Mouse (Mus musculus): Measurements from ENCODE around the gene Hs3st3a1. TPM values are rescaled to one million over a fixed set of nuclear protein-coding genes. Genes with fewer than 3 reads are reported as not detected.

Hs3st3a1 gene
- total and polyA plus RNA-seq, 2 experiments from 2014 or later = 0.03 to 0.50 TPM

DNA sequence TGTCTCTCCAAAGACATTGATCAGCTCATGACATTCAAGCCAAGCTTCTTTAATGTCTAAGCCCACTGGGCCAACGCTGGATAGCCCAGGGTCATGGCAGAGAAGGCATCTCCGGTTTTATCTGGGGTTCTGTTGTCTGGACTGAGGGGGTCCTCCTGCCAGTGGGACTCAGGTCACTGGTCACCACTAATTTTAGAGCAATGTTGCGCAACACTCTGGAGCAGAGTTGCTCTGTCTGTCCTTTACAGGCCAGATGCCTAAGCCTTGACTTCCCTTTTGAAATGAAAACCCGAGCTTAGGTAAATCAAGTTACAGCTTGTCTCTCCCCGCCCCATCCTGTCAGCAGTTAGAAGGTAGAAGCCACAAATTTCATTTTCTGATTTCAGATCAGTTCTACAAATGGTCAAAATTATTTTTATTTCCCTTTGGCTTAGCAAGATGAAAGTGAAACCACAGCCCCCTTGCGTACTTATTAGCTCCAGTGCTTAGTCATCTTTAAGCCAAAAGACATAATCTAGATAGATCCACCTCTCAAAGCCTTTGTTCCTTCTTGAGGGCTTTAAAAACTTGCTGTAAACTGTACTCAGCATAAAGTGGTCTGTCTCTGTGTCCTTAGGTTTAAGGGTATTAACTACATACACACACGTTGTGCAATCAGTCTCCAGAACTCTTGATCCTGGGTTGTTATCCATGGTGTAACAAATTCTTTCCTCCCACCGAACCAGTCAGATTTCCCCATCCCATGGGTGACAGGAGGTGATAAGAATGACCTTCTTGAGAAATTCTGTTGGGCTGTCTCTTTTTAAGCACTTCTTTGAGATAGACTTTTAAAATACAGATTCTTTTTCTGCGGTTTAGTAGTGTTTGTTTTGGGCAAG lies 81.8 kb downstream of the Hs3st3a1 start:
- ATAC-seq (ENCODE audit: insufficient read depth, low read depth) = no peak
- Histone ChIP-seq H3K9ac (replicated peaks; ENCODE audit: low read depth, low read length) (no peak overlapping the region), H3K27me3 (ENCODE audit: control insufficient read depth, insufficient read depth, low read length) (peaks cover 43% of the 10 kb centered on the region), H3K9me3 (replicated peaks; ENCODE audit: control insufficient read depth, low read length) (no peaks in the 10 kb centered on the region), H3K4me1 (ENCODE audit: control insufficient read depth, insufficient read depth) (no peaks in the 10 kb centered on the region), H3K4me2 (ENCODE audit: low read depth, low read length) (no peak overlapping the region), H3K4me3 (ENCODE audit: low read depth, low read length) (no peak overlapping the region), H3K27ac (ENCODE audit: low read depth) (no peak overlapping the region), H3K36me3 (replicated peaks; ENCODE audit: control insufficient read depth, insufficient read depth, low read length) (no peaks in the 10 kb centered on the region)
- TF ChIP-seq EP300 (IDR thresholded peaks at IDR 0.05; ENCODE audit: low read depth) = no peak
- no peak for TF ChIP-seq CTCF (IDR thresholded peaks at IDR 0.05; ENCODE audit: low read depth)
- 70% methylated on average over 9 of the region's 9 CpGs for WGBS
- DNase-seq (ENCODE audit: low spot score) = no peak

DNA sequence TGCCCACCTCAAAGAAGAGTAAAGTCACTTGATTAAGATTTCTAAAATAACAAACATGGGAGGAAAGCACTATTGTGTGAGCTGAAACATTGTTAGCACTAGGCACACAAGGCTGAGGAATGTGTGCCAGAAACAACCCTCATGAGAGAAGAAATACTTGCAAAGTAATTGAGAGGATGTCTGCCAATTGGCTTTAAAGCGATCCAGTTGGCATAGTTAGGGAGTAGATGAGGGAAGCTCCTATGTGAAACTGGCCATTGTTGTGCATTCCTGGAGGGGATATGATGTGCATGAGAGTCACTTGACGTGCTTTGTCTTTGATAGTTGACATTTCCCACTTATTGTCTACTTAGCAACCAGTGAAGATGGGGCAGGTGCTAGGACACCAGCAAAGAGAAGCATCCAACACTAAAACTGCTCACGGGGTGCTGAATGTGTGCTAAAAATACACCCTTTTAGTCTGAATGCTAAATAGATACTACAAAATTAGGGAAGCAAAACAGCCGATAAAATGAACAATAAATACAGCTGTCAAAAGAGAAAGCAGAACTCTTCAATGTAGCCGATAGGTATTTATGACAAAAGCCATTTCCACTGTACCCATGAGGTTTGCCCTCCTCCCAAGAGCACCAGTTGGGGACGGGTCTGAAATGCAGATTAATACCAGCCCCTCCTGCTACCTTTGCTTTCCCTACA lies 83.2 kb downstream of the Hs3st3a1 start:
- no peak for DNase-seq (ENCODE audit: low spot score)

DNA sequence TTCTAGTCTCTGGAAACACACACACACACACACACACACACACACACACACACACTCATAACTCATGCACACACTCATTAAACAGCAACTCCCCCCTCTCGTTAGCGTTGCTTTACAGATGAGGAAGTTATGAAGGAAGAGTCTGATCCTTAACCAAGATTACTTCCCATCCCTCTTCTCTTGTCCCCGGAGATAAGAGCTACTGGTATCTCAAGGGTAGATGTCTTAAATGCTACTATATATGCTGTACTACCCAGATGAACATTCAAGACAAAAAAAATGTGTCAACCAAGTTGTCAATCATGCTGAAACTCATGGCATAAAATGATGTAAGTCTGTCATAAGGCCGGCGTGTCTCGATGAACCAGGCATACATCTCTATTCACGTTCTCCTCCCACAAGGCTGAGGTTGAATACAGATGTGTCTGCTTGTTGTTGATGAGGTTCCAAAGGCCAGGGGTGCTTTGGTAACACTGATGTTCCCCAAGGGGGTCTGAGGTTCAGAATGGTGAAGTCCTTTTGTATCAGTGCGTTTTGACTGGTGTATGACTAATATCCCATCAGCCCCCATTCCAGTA lies 89.0 kb downstream of the Hs3st3a1 start:
- Histone ChIP-seq H3K9ac (replicated peaks; ENCODE audit: low read depth, low read length) (no peak overlapping the region), H3K4me1 (ENCODE audit: control insufficient read depth, insufficient read depth) (no peaks in the 10 kb centered on the region), H3K4me3 (ENCODE audit: low read depth, low read length) (no peak overlapping the region), H3K9me3 (replicated peaks; ENCODE audit: control insufficient read depth, low read length) (no peaks in the 10 kb centered on the region), H3K4me2 (ENCODE audit: low read depth, low read length) (no peak overlapping the region), H3K36me3 (replicated peaks; ENCODE audit: control insufficient read depth, insufficient read depth, low read length) (no peaks in the 10 kb centered on the region), H3K27ac (ENCODE audit: low read depth) (no peak overlapping the region), H3K27me3 (ENCODE audit: control insufficient read depth, insufficient read depth, low read length) (peaks cover 32% of the 10 kb centered on the region)
- DNase-seq (ENCODE audit: low spot score) (no peak), ATAC-seq (ENCODE audit: insufficient read depth, low read depth) (no peak)
- 82% methylated on average over 8 of the region's 8 CpGs for WGBS
- TF ChIP-seq CTCF (IDR thresholded peaks at IDR 0.05; ENCODE audit: low read depth) = no peak
- no peak for TF ChIP-seq EP300 (IDR thresholded peaks at IDR 0.05; ENCODE audit: low read depth)

More for the DNA sequence above, 83.2 kb downstream of the Hs3st3a1 start:
- Histone ChIP-seq H3K9me3 (replicated peaks; ENCODE audit: control insufficient read depth, low read length) (no peaks in the 10 kb centered on the region), H3K4me1 (ENCODE audit: control insufficient read depth, insufficient read depth) (no peaks in the 10 kb centered on the region), H3K4me3 (ENCODE audit: low read depth, low read length) (no peak overlapping the region), H3K36me3 (replicated peaks; ENCODE audit: control insufficient read depth, insufficient read depth, low read length) (no peaks in the 10 kb centered on the region), H3K27me3 (ENCODE audit: control insufficient read depth, insufficient read depth, low read length) (peaks cover 49% of the 10 kb centered on the region), H3K9ac (replicated peaks; ENCODE audit: low read depth, low read length) (no peak overlapping the region), H3K27ac (ENCODE audit: low read depth) (no peak overlapping the region), H3K4me2 (ENCODE audit: low read depth, low read length) (no peak overlapping the region)
- ATAC-seq (ENCODE audit: insufficient read depth, low read depth) = no peak
- no peak for TF ChIP-seq EP300 (IDR thresholded peaks at IDR 0.05; ENCODE audit: low read depth)
- TF ChIP-seq CTCF (IDR thresholded peaks at IDR 0.05; ENCODE audit: low read depth) = no peak
- 69% methylated on average over 6 of the region's 6 CpGs for WGBS

DNA sequence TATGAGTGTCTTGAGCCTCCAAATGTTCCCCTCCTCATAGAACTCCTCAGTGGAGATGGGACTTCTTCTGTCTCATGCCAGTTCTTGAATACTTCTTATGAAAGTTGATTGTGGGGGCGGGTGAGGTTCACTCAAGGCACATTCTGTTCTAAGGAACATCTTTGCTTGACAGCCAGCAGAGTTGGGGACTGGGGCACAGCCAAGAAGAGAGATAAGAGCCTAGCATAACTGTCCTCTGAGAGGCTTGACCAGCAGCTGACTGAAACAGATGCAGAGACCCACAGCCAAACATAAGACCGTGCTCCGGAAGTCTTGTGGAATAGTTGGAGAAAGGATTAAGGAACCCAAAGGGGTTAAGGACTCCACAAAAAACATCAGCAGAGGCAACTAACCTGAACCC lies 102.1 kb downstream of the Hs3st3a1 start:
- Histone ChIP-seq H3K9ac (replicated peaks; ENCODE audit: low read depth, low read length) (no peak overlapping the region), H3K4me3 (ENCODE audit: low read depth, low read length) (no peak overlapping the region), H3K36me3 (replicated peaks; ENCODE audit: control insufficient read depth, insufficient read depth, low read length) (no peaks in the 10 kb centered on the region), H3K4me2 (ENCODE audit: low read depth, low read length) (no peak overlapping the region), H3K9me3 (replicated peaks; ENCODE audit: control insufficient read depth, low read length) (no peaks in the 10 kb centered on the region), H3K4me1 (ENCODE audit: control insufficient read depth, insufficient read depth) (no peaks in the 10 kb centered on the region), H3K27ac (ENCODE audit: low read depth) (no peak overlapping the region), H3K27me3 (ENCODE audit: control insufficient read depth, insufficient read depth, low read length) (no peaks in the 10 kb centered on the region)
- DNase-seq (ENCODE audit: low spot score) (peak; percentile 48), ATAC-seq (ENCODE audit: insufficient read depth, low read depth) (peak; percentile 49)
- WGBS = 60% methylated on average over 3 of the region's 3 CpGs
- TF ChIP-seq EP300 (IDR thresholded peaks at IDR 0.05; ENCODE audit: low read depth) (0 out of 2 replicates have a peak, but pooled peaks have one; percentile 65), CTCF (IDR thresholded peaks at IDR 0.05; ENCODE audit: low read depth) (no peak)

DNA sequence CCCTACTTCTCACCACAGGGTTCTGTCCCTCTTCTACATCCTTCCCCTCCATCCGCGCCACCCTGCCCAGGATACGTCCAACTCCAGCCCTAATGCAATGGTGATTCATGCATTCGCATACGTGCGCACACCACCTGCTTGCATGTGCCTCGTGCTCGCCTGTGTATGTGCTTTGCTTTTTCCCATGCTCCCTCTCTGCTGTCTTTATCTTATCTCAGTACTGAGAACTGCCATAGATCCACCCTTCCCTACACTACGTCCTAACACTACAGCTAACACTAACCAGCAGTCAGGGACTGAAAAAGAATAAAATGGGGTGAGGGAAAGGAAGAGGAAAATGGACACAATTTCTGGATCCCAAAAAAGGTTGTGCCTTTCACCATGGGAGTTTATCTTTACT lies 106.7 kb downstream of the Hs3st3a1 start:
- H3K4me2 ChIP-seq (ENCODE audit: low read depth, low read length) = no peak overlapping the region
- DNase-seq (ENCODE audit: low spot score) (no peak), ATAC-seq (ENCODE audit: insufficient read depth, low read depth) (no peak)
- H3K9ac ChIP-seq (replicated peaks; ENCODE audit: low read depth, low read length) = no peak overlapping the region
- H3K9me3 ChIP-seq (replicated peaks; ENCODE audit: control insufficient read depth, low read length) = no peaks in the 10 kb centered on the region
- TF ChIP-seq CTCF (IDR thresholded peaks at IDR 0.05; ENCODE audit: low read depth) = no peak
- TF ChIP-seq EP300 (IDR thresholded peaks at IDR 0.05; ENCODE audit: low read depth) = no peak
- WGBS = 73% methylated on average over 9 of the region's 9 CpGs
- H3K36me3 ChIP-seq (replicated peaks; ENCODE audit: control insufficient read depth, insufficient read depth, low read length) = no peaks in the 10 kb centered on the region
- H3K27ac ChIP-seq (ENCODE audit: low read depth) = no peak overlapping the region
- no peak overlapping the region for H3K4me3 ChIP-seq (ENCODE audit: low read depth, low read length)
- H3K4me1 ChIP-seq (ENCODE audit: control insufficient read depth, insufficient read depth) = no peaks in the 10 kb centered on the region
- H3K27me3 ChIP-seq (ENCODE audit: control insufficient read depth, insufficient read depth, low read length) = peaks cover 11% of the 10 kb centered on the region; the same call in 1 of the 2 replicates

Measured in heart, postnatal 0 days (tissue).